Mouse (Mus musculus): ENCODE data around the gene Gm20388. TPM values are rescaled to one million over a fixed set of nuclear protein-coding genes. Genes with fewer than 3 reads are reported as not detected.

Gm20388 gene
- total RNA-seq, 1 experiment from 2014 or later: 18.4 TPM

- no peak for ATAC-seq (replicated peaks in 1 of 2; ENCODE audit: insufficient read depth in 1 of 2, low FRiP score in 2 of 2, low TSS enrichment in 1 of 2, low read depth in 1 of 2, poor library complexity in 2 of 2, severe bottlenecking in 2 of 2)
Measured at GRCm38 (mm10) chr8:120143911-120144651, 233.4 kb downstream of the Gm20388 start.

- ATAC-seq (replicated peaks in 1 of 2; ENCODE audit: insufficient read depth in 1 of 2, low FRiP score in 2 of 2, low TSS enrichment in 1 of 2, low read depth in 1 of 2, poor library complexity in 2 of 2, severe bottlenecking in 2 of 2): no peak
Measured at GRCm38 (mm10) chr8:120144652-120145301, 234.1 kb downstream of the Gm20388 start.

- no peak for ATAC-seq (replicated peaks in 1 of 2; ENCODE audit: insufficient read depth in 1 of 2, low FRiP score in 2 of 2, low TSS enrichment in 1 of 2, low read depth in 1 of 2, poor library complexity in 2 of 2, severe bottlenecking in 2 of 2)
Measured at GRCm38 (mm10) chr8:120146051-120146450, 235.4 kb downstream of the Gm20388 start.

- ATAC-seq (replicated peaks in 1 of 2; ENCODE audit: insufficient read depth in 1 of 2, low FRiP score in 2 of 2, low TSS enrichment in 1 of 2, low read depth in 1 of 2, poor library complexity in 2 of 2, severe bottlenecking in 2 of 2): no peak
Measured at GRCm38 (mm10) chr8:120150028-120150427, 239.4 kb downstream of the Gm20388 start.

GRCm38 (mm10) chr8:120151151-120151550 lies 240.5 kb downstream of the Gm20388 start:
- ATAC-seq (replicated peaks in 1 of 2; ENCODE audit: insufficient read depth in 1 of 2, low FRiP score in 2 of 2, low TSS enrichment in 1 of 2, low read depth in 1 of 2, poor library complexity in 2 of 2, severe bottlenecking in 2 of 2): no peak

DNA sequence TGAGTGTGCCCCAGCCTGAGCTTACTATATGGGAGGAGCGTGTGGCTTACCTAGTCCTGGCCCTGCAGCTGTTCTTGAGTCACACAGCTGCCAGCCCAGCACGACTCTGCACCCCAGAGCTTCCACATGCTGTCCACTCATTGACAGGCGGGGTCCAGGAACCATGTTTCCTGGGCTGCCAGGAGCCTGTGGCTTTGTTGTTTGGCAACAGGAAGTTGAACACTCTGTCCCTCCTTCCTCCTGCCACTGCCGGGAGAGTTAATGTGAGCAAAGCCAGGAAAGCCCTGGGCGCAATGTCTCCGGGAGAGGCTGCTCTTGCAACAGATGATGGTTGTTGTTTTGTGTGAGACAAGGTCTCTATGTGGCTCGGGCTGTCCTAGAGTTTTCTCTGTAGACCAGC lies 242.0 kb downstream of the Gm20388 start:
- ATAC-seq (replicated peaks in 1 of 2; ENCODE audit: insufficient read depth in 1 of 2, low FRiP score in 2 of 2, low TSS enrichment in 1 of 2, low read depth in 1 of 2, poor library complexity in 2 of 2, severe bottlenecking in 2 of 2): peak; percentile 72 to 83

GRCm38 (mm10) chr8:120160366-120160765 lies 249.7 kb downstream of the Gm20388 start:
- ATAC-seq (replicated peaks in 1 of 2; ENCODE audit: insufficient read depth in 1 of 2, low FRiP score in 2 of 2, low TSS enrichment in 1 of 2, low read depth in 1 of 2, poor library complexity in 2 of 2, severe bottlenecking in 2 of 2): no peak

DNA sequence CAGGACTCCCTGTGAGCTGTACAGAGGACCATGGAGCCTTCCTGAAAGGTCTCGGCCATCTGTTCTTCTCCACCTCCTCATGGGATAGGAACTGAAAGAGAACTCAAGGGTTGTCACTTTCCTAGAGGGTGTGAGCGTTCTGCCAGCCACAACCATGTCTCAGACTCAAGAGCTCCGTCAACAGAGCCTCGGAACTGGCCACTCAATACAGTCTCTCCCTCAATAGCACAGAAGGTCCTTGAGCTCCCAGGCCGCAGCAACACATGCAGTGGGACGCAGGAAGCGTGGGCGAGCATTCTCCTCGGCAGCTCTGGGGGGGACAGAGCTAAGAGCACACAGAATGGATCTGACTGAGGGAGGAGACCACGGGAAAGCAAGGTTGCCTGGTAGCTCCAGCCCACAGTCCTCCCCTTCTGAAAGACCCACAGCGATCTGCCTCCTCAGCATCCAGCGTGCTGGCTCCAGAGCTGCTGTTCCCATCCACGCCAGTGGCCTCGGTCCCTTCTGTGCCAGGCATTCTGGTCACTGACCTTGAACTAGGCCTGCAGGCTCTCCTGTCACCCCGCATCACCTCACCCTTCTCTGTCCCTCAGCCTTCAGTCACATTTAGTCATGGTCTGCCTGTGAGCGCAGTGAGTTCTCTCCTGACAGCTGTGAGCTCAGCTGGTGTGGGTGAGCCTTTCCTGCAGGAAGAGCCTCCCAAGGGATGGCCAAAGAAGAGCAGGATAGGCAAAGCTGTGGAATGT lies 251.2 kb downstream of the Gm20388 start:
- ATAC-seq (replicated peaks in 1 of 2; ENCODE audit: insufficient read depth in 1 of 2, low FRiP score in 2 of 2, low TSS enrichment in 1 of 2, low read depth in 1 of 2, poor library complexity in 2 of 2, severe bottlenecking in 2 of 2): no peak

DNA sequence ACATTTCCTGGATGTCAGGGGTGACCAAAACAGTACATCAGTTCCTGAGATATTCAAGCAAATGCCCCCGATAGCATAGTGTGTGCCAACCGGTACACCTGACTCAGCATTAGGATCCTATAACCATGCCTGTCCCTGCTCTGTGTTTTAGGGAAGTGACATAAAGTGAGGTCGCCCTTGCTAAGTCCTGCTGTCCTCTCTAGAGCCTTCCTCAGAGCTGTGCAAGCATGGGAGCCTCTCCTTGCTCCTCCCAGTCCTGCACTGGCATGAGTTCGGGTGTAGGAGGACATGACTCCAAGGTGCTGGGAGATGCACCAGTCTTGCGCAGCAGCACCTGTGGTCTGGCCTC lies 251.7 kb downstream of the Gm20388 start:
- ATAC-seq (replicated peaks in 1 of 2; ENCODE audit: insufficient read depth in 1 of 2, low FRiP score in 2 of 2, low TSS enrichment in 1 of 2, low read depth in 1 of 2, poor library complexity in 2 of 2, severe bottlenecking in 2 of 2): peak in 1 of 2 experiments; percentile 36; a peak in 2 of 4 replicates

GRCm38 (mm10) chr8:120163376-120163775 lies 252.7 kb downstream of the Gm20388 start:
- ATAC-seq (replicated peaks in 1 of 2; ENCODE audit: insufficient read depth in 1 of 2, low FRiP score in 2 of 2, low TSS enrichment in 1 of 2, low read depth in 1 of 2, poor library complexity in 2 of 2, severe bottlenecking in 2 of 2): no peak

- ATAC-seq (replicated peaks in 1 of 2; ENCODE audit: insufficient read depth in 1 of 2, low FRiP score in 2 of 2, low TSS enrichment in 1 of 2, low read depth in 1 of 2, poor library complexity in 2 of 2, severe bottlenecking in 2 of 2): no peak
Measured at GRCm38 (mm10) chr8:120164026-120164425, 253.4 kb downstream of the Gm20388 start.

DNA sequence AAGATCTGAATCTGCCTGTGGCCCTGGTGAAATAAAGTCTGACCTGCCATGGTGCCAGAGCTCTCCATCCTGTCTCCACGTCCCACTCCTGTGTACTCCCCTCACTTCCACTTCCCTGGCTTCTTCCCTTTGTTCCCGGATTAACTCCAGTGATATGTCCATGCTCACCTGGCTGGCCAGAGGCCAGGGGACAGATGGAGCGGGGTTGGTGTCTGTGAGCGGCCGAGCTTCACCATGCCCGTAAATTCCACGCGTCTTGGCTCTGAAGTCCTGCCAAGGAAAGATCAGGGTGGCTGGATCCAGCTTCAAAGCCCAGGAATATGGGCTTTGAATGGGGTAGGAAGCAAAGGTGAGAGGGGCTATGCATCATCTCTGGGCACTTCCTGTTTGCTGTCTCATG lies 256.5 kb downstream of the Gm20388 start:
- ATAC-seq (replicated peaks in 1 of 2; ENCODE audit: insufficient read depth in 1 of 2, low FRiP score in 2 of 2, low TSS enrichment in 1 of 2, low read depth in 1 of 2, poor library complexity in 2 of 2, severe bottlenecking in 2 of 2): no peak

DNA sequence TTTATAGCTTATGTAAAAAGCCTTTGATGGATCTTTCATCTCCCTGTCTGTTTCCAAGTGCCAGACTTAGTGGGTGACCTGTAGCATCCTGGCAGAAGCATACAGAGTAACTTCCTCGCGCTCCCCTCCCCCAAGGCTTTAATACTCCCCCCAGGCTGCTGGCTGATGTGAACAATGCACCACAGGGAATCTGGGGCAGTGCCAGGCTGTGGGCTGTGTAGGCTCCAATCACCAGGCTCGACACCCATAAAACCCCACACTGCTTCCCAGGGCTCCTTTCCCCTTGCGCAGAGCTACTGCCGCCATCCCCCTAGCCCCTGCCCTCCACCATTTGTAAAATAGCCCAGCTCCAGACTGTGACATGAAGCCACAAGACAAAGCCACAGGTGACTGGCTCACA lies 257.2 kb downstream of the Gm20388 start:
- ATAC-seq (replicated peaks in 1 of 2; ENCODE audit: insufficient read depth in 1 of 2, low FRiP score in 2 of 2, low TSS enrichment in 1 of 2, low read depth in 1 of 2, poor library complexity in 2 of 2, severe bottlenecking in 2 of 2): no peak; a peak in 1 of 4 replicates

- no peak for ATAC-seq (replicated peaks in 1 of 2; ENCODE audit: insufficient read depth in 1 of 2, low FRiP score in 2 of 2, low TSS enrichment in 1 of 2, low read depth in 1 of 2, poor library complexity in 2 of 2, severe bottlenecking in 2 of 2)
Measured at GRCm38 (mm10) chr8:120169119-120169518, 258.5 kb downstream of the Gm20388 start.

DNA sequence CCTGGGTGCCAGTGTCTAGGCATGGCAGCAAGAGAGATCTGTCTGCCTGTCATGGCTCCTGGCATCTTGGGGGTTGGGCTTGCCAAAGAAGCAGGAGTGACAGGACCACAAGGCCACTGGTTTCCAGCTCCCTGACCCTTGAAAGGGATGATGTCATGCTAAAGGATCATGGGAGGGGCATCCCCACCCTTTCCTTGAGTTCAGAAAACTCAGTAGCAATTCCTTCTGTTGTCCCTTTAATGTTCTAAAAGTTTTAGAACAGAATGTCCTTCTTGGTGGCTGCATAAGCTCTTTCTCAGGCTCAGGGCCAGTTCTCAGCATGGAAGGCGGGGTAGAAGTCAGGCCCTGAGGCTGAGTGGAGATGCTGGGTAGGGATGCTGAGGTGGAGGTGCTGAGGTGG lies 262.6 kb downstream of the Gm20388 start:
- ATAC-seq (replicated peaks in 1 of 2; ENCODE audit: insufficient read depth in 1 of 2, low FRiP score in 2 of 2, low TSS enrichment in 1 of 2, low read depth in 1 of 2, poor library complexity in 2 of 2, severe bottlenecking in 2 of 2): no peak

DNA sequence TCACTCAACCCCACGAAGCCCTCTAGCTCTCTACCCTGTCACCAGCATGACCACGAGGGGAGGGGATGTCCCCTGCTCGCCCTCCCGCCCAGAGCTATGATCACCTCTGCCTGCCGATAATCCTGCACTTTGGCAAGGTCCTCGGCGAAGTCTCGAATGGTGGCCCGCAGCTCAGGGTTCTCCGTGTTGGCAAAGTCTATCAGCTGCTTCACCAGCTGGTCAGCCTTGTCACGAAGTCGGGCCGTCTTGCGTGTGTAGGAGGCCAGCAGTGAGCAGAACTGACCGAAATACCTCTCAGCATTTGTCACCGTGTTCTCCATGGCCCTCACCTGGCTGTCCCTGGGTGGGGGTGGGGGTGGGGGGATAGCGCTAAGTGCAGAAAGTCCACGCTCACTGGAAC lies 264.0 kb downstream of the Gm20388 start:
- no peak for ATAC-seq (replicated peaks in 1 of 2; ENCODE audit: insufficient read depth in 1 of 2, low FRiP score in 2 of 2, low TSS enrichment in 1 of 2, low read depth in 1 of 2, poor library complexity in 2 of 2, severe bottlenecking in 2 of 2)

- no peak for ATAC-seq (replicated peaks in 1 of 2; ENCODE audit: insufficient read depth in 1 of 2, low FRiP score in 2 of 2, low TSS enrichment in 1 of 2, low read depth in 1 of 2, poor library complexity in 2 of 2, severe bottlenecking in 2 of 2)
Measured at GRCm38 (mm10) chr8:120176605-120177004, 266.0 kb downstream of the Gm20388 start.
